Comparison of ENCODE assay signal across 11 mouse cellular contexts in the genomic region with DNA sequence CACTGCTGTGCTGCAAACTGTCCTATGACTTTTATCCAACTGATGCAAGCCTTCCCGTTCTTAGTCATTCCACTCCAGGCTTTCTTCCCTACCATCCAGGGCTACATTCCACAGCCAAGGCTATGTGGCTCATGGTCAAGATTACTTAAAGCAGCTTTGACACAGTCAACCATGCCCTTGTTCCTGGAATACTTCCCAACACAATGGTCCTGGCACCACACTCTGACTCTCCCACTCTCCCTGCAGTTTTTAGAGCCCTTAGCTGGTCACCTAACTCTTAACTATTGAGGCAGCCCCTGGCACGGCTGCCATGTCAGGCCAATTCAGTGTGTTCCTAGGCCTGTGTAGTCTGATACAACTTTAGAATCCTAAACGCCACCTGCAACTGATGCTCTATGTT. TPM values are rescaled to one million over a fixed set of nuclear protein-coding genes. Genes with fewer than 3 reads are reported as not detected.
DNase-seq lines count a peak whose midpoint lies in the region; ATAC-seq lines count a peak whose summit lies in the region.
"Had no signal": no experiment of that assay in that cellular context is flagged by ENCODE, and none has a peak within 500 bp of the region (broad histone marks: within the 10 kb centered on the region; RNA-seq: fewer than 3 reads in every experiment).

No protein-coding gene starts in this region.

- intact Hi-C loops in left cerebral cortex, postnatal 4 days (cut with DNase I) = no loop called here
- intact Hi-C loops in heart, postnatal 14 days (cut with DNase I) = no loop called here

- peak; percentile 32 for DNase-seq in left cerebral cortex, postnatal 4 days
- DNase-seq in left cerebral cortex, adult 9 months (ENCODE audit: low spot score in 2 of 2) = no peak
- DNase-seq in adrenal gland, postnatal 36 days = peak; percentile 50 to 66
- DNase-seq in heart, postnatal 14 days = peak; percentile 29 to 53
- peak; percentile 32 to 38 for DNase-seq in lung, postnatal 4 days
- DNase-seq: liver, embryonic 13.5 days had no signal

- no peak for ATAC-seq in megakaryocyte progenitor cell, adult 5-6 weeks (replicated peaks; ENCODE audit: poor library complexity)
- ATAC-seq in activated CD4-positive, CD25-positive, alpha-beta regulatory T cell, adult 4 months = no peak

RNA-seq across cellular contexts. Expression of a gene that starts 28.1 kb away (rescaled TPM):
- total RNA-seq in left cerebral cortex, postnatal 4 days (2021) = under 1 TPM; 0.52 to 0.81 TPM
- total RNA-seq in adrenal gland, postnatal 36 days (2021) = not detected
- not detected for total RNA-seq in heart, postnatal 14 days (2021)
- total RNA-seq in megakaryocyte progenitor cell, adult 5-6 weeks (2015) = not detected in 2 replicates
- total RNA-seq in megakaryocyte progenitor cell, adult 5-6 weeks (2017) = not detected in 2 replicates
- not detected for polyA plus RNA-seq in activated CD4-positive, CD25-positive, alpha-beta regulatory T cell, adult 4 months (2017; shearing (Covaris generic))
- total RNA-seq: gastrocnemius, adult 8-10 months had no signal
- polyA plus RNA-seq: liver, embryonic 13.5 days; neural tube, embryonic 13.5 days; stomach, embryonic 15.5 days had no signal

Comparison
In these comparisons a context has a peak if more than half of its experiments do, and no peak if none do; other contexts are left out.
1. DNase-seq: peak in left cerebral cortex, postnatal 4 days (single experiment), adrenal gland, postnatal 36 days (2 of 2), heart, postnatal 14 days (2 of 2) and lung, postnatal 4 days (2 of 2); none in left cerebral cortex, adult 9 months (0 of 2).